Mouse (Mus musculus) liver, embryonic 15.5 days (tissue): Measurements from ENCODE around the gene Pde4d. TPM values are rescaled to one million over a fixed set of nuclear protein-coding genes. Genes with fewer than 3 reads are reported as not detected.

ENCODE experiments used
- ATAC-seq: fragments of 200-750 bp; cut with Nextera tagmentation; 2 replicates; pipeline ENCODE4 v1.8.0; 2017; ENCODE audit warnings: moderate number of reproducible peaks, mild to moderate bottlenecking, moderate library complexity; ENCODE audit not compliant: insufficient read depth
- H3K27ac ChIP-seq: fragments of 300-500 bp; sonication (generic); replicated peaks from 2 replicates; pipeline ENCODE4 v1.5.1; 2015; ENCODE audit warnings: mild to moderate bottlenecking, inconsistent platforms
- H3K27me3 ChIP-seq: fragments of 300-500 bp; sonication (generic); 2 replicates; pipeline ENCODE4 v1.6.1; 2015; ENCODE audit warnings: mild to moderate bottlenecking, inconsistent platforms
- H3K36me3 ChIP-seq: fragments of 300-500 bp; sonication (generic); replicated peaks from 2 replicates; pipeline ENCODE4 v1.6.1; 2015; ENCODE audit warnings: moderate library complexity, mild to moderate bottlenecking, inconsistent platforms
- H3K4me1 ChIP-seq: fragments of 300-500 bp; sonication (generic); replicated peaks from 2 replicates; pipeline ENCODE4 v1.6.1; 2015; ENCODE audit warnings: inconsistent platforms
- H3K4me2 ChIP-seq: fragments of 300-500 bp; sonication (generic); 2 replicates; pipeline ENCODE4 v1.6.1; 2015; ENCODE audit warnings: moderate library complexity, mild to moderate bottlenecking, inconsistent platforms
- H3K4me3 ChIP-seq: fragments of 300-500 bp; sonication (generic); replicated peaks from 2 replicates; pipeline ENCODE4 v1.5.1; 2015; ENCODE audit warnings: mild to moderate bottlenecking, inconsistent platforms
- H3K9ac ChIP-seq: fragments of 300-500 bp; sonication (generic); 2 replicates; pipeline ENCODE4 v1.6.1; 2015; ENCODE audit warnings: moderate library complexity, mild to moderate bottlenecking, inconsistent platforms
- H3K9me3 ChIP-seq: fragments of 300-500 bp; sonication (generic); replicated peaks from 2 replicates; pipeline ENCODE4 v1.6.1; 2016; ENCODE audit warnings: inconsistent platforms
- WGBS: fragments of 180-500 bp; shearing (Covaris S2); methylation state at CpG from one replicate; pipeline ENCODE4 v1.1.7; 2015; ENCODE audit warnings: mixed read lengths; ENCODE audit not compliant: insufficient replicate concordance; 5-methylcytosine and 5-hydroxymethylcytosine counted together
- polyA plus RNA-seq: library from polyadenylated mRNA; unstranded; fragments of >200 nt; fragmentation: Nextera tagmentation; extraction: Ambion mirVana; gene quantifications from 2 replicates; pipeline ENCODE4 v1.2.1, GENCODE M21; 2015

Gene Pde4d
- polyA plus RNA-seq, 1 experiment from 2014 or later = 13.2 TPM

DNA sequence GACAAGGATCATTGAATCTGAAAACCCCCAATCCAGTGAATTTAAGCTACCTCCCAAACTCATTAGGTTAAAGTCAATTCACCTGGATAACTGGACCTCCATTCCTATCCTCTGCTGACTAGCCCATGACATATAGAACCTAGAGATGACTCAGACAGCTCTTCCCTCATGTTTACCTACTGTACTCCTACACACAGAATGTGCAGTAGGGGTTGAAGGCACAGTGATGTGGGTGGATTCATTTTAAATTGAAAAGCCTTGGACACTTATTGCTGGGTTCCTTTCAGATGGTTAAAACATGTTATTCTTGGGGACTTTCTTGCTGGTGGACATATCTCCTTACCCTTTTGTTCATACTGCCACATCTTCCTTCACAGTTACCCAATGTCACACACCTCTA lies 1296.7 kb downstream of the Pde4d start:
- ATAC-seq = no peak
- H3K36me3 ChIP-seq = peaks cover 52% of the 10 kb centered on the region
- no peak overlapping the region for H3K4me2 ChIP-seq
- no peak overlapping the region for H3K9ac ChIP-seq
- no peak overlapping the region for H3K27ac ChIP-seq
- H3K9me3 ChIP-seq = no peaks in the 10 kb centered on the region
- no peak overlapping the region for H3K4me3 ChIP-seq
- no peaks in the 10 kb centered on the region for H3K27me3 ChIP-seq
- H3K4me1 ChIP-seq = no peaks in the 10 kb centered on the region

DNA sequence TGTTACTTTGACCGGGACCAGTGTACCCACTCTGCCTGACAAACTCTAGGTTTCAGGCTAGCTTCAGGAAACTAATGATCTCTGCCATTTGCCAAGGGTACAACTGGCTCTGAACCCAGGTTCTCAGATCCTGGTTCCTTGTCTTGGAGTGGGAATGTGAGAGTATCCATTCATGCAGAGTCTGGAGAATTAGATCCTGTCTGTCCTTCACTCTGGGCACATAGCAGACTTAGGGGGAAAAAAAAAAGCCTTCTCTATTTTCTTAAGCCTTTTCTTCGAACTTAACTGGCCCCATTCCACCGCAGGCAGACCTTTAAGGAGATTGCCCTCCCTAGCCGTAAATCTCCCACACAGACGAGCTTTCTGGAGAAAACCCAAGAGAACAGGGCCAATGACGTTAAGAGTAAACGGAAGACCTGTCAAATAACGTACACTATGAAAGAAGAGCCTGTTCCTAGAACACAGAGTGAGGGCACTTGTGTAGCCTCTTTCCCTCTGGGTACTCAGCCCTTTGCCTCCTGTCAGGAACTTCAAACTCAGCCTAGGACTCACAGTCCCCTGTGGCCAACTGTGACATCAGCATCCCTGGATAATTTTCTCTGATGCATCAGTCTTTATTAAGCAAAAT lies 1302.6 kb downstream of the Pde4d start:
- Histone ChIP-seq H3K4me1 (no peaks in the 10 kb centered on the region), H3K27ac (no peak overlapping the region), H3K36me3 (peaks cover 27% of the 10 kb centered on the region), H3K4me3 (no peak overlapping the region), H3K9ac (no peak overlapping the region), H3K9me3 (no peaks in the 10 kb centered on the region), H3K4me2 (no peak overlapping the region), H3K27me3 (no peaks in the 10 kb centered on the region)
- 68% methylated on average over 8 of the region's 8 CpGs for WGBS
- ATAC-seq = no peak

DNA sequence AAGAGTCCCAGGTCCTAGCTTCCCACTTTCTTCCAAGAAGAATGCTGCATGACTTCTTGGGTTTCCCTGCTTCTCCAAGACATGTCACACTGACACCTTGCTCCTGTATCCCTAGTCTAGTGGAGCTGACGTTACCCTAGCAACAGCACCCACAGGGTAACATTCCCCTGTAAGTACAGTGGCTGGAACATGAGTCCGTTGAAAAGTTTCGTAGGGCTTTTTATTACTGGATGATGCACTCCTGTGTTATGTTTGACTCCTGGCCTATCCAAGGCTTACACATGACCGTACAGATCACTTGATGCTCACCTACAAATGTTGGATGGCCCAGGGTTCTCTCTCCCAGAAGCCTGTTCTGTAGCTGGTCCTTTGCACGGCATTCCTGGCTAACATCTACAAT lies 1307.1 kb downstream of the Pde4d start:
- H3K9ac ChIP-seq = no peak overlapping the region
- H3K4me3 ChIP-seq = no peak overlapping the region
- H3K4me2 ChIP-seq = no peak overlapping the region
- H3K27me3 ChIP-seq = no peaks in the 10 kb centered on the region
- H3K9me3 ChIP-seq = no peaks in the 10 kb centered on the region
- H3K4me1 ChIP-seq = no peaks in the 10 kb centered on the region
- no peak overlapping the region for H3K27ac ChIP-seq
- ATAC-seq = no peak
- peaks cover 30% of the 10 kb centered on the region for H3K36me3 ChIP-seq
- 90% methylated on average over 5 of the region's 5 CpGs for WGBS

DNA sequence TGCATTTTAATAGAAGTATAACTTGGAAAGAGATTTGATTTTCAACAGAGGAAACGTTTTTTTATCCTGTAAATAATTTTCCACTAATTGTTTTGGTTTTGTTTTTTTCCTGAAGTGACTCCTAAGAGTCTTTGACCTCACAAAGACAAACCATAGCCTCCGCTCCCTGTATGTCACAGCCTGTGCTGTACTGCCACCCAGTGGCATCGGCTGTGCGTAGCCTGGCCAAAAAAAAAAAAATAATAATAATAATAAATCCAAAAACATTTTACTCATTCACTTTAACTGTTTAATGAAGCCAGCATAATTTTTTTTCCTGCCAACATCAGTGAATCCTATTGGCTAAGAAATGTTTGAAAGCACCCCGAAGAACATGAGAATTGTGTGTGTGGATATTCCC lies 1309.5 kb downstream of the Pde4d start:
- ATAC-seq = no peak
- no peak overlapping the region for H3K4me2 ChIP-seq
- H3K36me3 ChIP-seq = peaks cover 22% of the 10 kb centered on the region
- H3K4me3 ChIP-seq = no peak overlapping the region
- no peaks in the 10 kb centered on the region for H3K9me3 ChIP-seq
- WGBS = 50% methylated on average over 5 of the region's 5 CpGs
- H3K27ac ChIP-seq = no peak overlapping the region
- H3K27me3 ChIP-seq = no peaks in the 10 kb centered on the region
- no peak overlapping the region for H3K9ac ChIP-seq
- H3K4me1 ChIP-seq = no peaks in the 10 kb centered on the region

DNA sequence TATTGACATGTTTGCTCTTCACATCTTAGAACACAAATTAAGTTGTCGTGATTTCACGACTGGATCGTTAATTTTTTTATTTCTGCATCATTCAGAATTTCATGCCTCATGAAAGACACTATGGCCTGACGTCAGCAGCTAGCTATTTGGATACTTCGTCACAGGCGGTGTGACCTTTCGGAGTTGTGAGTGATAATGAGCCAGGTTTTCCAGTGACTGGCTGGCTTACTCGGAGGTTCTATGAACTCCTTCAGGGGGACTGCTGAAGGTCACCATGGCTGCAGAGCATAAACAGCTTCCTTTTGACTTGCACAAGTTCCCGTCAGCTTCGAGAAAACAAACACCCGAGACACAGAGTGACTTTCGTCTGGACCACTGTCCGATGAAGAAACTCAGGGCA lies 1311.3 kb downstream of the Pde4d start:
- Histone ChIP-seq H3K4me3 (no peak overlapping the region), H3K36me3 (peaks cover 18% of the 10 kb centered on the region), H3K4me1 (no peaks in the 10 kb centered on the region), H3K9me3 (no peaks in the 10 kb centered on the region), H3K27ac (no peak overlapping the region), H3K4me2 (no peak overlapping the region), H3K27me3 (no peaks in the 10 kb centered on the region), H3K9ac (no peak overlapping the region)
- WGBS = 84% methylated on average over 13 of the region's 13 CpGs
- no peak for ATAC-seq

DNA sequence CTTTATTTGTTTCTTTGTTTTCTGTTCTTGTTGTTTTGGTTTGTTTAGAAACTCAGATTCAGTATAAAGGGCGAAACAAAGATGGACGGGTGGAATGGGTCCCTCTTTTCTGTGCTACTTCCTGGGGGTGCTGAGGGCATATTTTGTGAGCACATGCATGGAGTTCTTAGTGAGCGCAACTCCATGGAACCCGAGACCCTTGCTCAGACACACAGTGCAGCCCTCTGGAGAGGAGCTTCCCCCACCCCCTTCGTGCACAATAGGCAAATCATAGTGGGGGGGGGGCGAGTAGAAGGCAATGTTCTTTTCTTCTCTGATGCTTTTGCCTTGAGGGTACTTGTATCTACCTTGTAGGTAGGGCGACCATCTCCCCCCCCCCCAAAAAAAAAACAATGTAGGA lies 1325.0 kb downstream of the Pde4d start:
- Histone ChIP-seq H3K9ac (no peak overlapping the region), H3K4me2 (no peak overlapping the region), H3K4me3 (no peak overlapping the region), H3K36me3 (peaks cover 38% of the 10 kb centered on the region), H3K27ac (no peak overlapping the region), H3K27me3 (no peaks in the 10 kb centered on the region), H3K9me3 (no peaks in the 10 kb centered on the region), H3K4me1 (peaks cover 18% of the 10 kb centered on the region)
- 70% methylated on average over 7 of the region's 7 CpGs for WGBS
- ATAC-seq = no peak

DNA sequence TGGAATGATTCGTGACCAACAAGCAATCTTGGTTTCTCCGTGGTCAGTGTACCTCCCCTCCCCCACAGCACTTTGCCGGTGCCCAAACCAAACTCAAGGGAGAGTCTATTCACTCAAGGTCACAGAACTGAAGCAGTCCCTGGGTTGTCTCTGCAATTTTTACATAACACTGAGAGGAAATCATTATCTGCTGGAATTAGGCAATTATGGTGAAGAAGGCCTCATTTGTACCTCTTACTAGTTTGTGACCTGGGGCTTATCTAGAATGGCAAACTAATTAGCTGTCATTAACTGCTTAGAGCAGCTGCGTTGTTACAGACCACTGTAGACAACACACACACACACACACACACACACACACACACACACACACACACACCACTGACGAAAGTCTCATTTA lies 1325.4 kb downstream of the Pde4d start:
- Histone ChIP-seq H3K4me2 (no peak overlapping the region), H3K9ac (no peak overlapping the region), H3K4me1 (peaks cover 18% of the 10 kb centered on the region), H3K36me3 (peaks cover 34% of the 10 kb centered on the region), H3K27ac (no peak overlapping the region), H3K4me3 (no peak overlapping the region), H3K27me3 (no peaks in the 10 kb centered on the region), H3K9me3 (no peaks in the 10 kb centered on the region)
- no peak for ATAC-seq
- 44% methylated on average over 5 of the region's 5 CpGs for WGBS

DNA sequence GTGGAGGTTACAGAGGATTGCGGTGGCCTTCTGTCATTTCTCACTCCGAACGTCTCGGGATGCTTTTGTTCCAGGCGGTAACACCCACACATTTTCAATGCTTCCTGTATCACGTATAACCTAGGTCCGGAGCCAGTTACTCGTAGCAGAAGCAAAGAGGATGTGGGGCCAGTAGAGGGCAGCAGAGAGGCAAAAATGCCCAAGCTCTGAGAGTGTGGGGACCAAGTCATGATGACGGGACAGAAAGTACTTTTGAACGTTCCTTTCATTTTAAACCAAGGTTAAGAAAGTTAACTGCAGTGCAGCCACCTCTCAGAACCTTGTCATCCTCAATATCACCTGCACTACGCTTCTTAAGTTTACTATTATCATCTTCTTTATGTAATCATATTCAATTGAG lies 1326.4 kb downstream of the Pde4d start:
- ATAC-seq = peak; percentile 90
- Histone ChIP-seq H3K36me3 (peaks cover 28% of the 10 kb centered on the region), H3K27me3 (no peaks in the 10 kb centered on the region), H3K9me3 (no peaks in the 10 kb centered on the region), H3K4me2 (peak overlapping the region; percentile 53), H3K4me3 (peak overlapping the region; percentile 27; the same call in 1 of the 2 replicates), H3K27ac (peak overlapping the region; percentile 46; the same call in 1 of the 2 replicates), H3K4me1 (peaks cover 18% of the 10 kb centered on the region), H3K9ac (no peak overlapping the region)
- 4% methylated on average over 11 of the region's 11 CpGs for WGBS

DNA sequence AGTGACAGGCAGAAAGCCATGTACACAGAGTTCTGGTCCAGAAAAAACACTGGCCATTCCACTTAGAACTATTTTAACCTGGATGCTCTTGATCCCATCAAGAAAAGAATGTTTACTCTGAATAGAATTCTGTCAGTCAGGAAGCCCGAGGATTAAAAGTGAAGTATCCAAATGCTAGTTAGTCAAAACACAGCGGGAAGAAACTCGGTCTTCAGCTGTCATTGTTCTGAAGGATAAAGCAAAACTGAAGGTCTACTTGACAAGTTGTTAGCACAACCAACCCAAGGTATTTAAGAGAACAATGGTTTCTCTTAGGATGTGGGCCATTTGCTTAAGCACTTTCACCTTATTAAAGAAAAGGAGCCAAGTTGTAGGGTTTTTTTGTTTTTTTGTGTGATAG lies 1327.2 kb downstream of the Pde4d start:
- Histone ChIP-seq H3K4me1 (peaks cover 18% of the 10 kb centered on the region), H3K4me2 (no peak overlapping the region), H3K36me3 (peaks cover 19% of the 10 kb centered on the region), H3K27ac (no peak overlapping the region), H3K9me3 (no peaks in the 10 kb centered on the region), H3K9ac (no peak overlapping the region), H3K27me3 (no peaks in the 10 kb centered on the region), H3K4me3 (no peak overlapping the region)
- 78% methylated on average over 3 of the region's 3 CpGs for WGBS
- ATAC-seq = no peak

DNA sequence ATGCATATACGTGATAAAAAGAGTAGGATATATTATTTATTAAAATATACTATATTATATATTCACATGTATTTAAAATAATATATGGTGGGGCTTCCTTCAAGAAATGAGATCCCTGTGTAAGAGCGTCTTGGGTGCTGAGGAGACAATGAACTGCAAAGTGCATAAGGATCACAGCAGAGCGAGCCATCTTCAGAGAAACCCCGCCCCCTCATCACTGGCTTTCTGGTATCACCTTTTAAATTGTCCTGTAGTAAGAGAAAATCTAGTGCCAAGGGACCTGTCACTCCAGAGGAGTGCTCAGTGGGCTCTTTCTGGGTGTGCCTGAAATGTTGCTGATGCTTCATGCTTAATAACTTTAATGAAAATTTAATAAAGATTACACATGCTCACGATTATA lies 1327.7 kb downstream of the Pde4d start:
- WGBS = 84% methylated on average over 5 of the region's 5 CpGs
- Histone ChIP-seq H3K4me1 (peaks cover 18% of the 10 kb centered on the region), H3K4me2 (no peak overlapping the region), H3K9me3 (no peaks in the 10 kb centered on the region), H3K27me3 (no peaks in the 10 kb centered on the region), H3K36me3 (peaks cover 15% of the 10 kb centered on the region), H3K9ac (no peak overlapping the region), H3K27ac (no peak overlapping the region), H3K4me3 (no peak overlapping the region)
- ATAC-seq = no peak

DNA sequence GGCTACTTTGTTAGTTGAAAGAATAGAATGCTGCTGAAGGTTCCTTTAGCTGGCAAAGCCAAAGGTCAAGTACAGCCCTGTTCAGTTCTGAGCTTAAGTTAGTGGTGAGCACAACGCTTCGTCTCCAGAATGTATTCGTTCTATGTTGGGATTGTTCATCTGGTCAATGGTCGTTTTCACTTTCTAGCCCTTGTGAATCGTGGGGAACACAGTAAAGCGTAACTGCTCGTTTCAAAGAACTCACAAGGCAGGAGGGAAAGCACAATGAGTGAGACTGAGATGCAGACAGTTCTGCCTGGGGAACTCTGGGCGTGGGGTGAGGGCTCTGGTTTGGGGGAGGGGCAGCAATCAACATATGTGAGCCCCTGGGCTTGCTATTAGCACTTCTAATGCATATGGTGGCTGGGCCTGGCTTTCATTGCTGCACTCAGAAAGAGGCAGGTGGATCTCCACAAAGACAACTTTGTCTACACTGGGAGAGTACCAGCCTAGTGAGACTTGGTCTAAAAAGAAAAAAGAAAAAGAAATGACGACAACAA lies 1328.6 kb downstream of the Pde4d start:
- WGBS = 80% methylated on average over 9 of the region's 9 CpGs
- Histone ChIP-seq H3K9me3 (no peaks in the 10 kb centered on the region), H3K27me3 (no peaks in the 10 kb centered on the region), H3K4me2 (no peak overlapping the region), H3K36me3 (peaks cover 6% of the 10 kb centered on the region; the same call in 1 of the 2 replicates), H3K4me3 (no peak overlapping the region), H3K27ac (no peak overlapping the region), H3K4me1 (peaks cover 18% of the 10 kb centered on the region), H3K9ac (no peak overlapping the region)
- ATAC-seq = no peak

DNA sequence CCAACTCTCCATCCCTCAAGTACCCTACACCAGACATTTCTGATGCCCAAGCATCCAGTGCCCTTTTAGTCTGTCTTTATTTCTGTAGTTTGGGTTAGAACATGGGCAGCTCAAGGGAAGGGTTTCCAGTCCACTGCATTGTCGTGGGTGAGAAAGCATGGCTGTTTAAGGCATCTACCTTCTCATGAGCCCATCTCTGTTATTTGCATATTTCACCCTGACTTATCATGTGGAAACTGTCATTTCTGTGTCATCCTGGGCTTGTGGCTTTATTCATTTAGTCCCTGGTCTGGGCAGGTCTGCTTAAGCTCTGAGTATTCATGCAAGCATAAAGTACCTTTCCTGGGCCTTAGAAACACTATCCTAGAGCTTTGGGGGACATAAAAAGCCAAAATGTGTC lies 1331.7 kb downstream of the Pde4d start:
- Histone ChIP-seq H3K4me2 (no peak overlapping the region), H3K27me3 (no peaks in the 10 kb centered on the region), H3K4me1 (peaks cover under 1% of the 10 kb centered on the region; the same call in 1 of the 2 replicates), H3K36me3 (peaks cover 4% of the 10 kb centered on the region; the same call in 1 of the 2 replicates), H3K27ac (no peak overlapping the region), H3K4me3 (no peak overlapping the region), H3K9ac (no peak overlapping the region), H3K9me3 (no peaks in the 10 kb centered on the region)
- WGBS = 51% methylated on average over 1 of the region's 1 CpGs
- no peak for ATAC-seq
